Mouse (Mus musculus) MEL-GATA-1-ER (cell line): ENCODE data around the gene Rbm44.
A peak's percentile ranks its signal among the peaks of the same experiment; 100 is the strongest.

Experiments
- DNase-seq: peaks from one replicate; pipeline ENCODE4 v3.0.0-alpha.2; 2012; ENCODE audit warnings: low read depth; ENCODE audit errors: extremely low read depth

Rbm44 gene

GRCm38 (mm10) chr1:91179086-91179485, 34.2 kb downstream of the Rbm44 start:
- DNase-seq = peak; percentile 64

- DNase-seq = no peak
Observed at GRCm38 (mm10) chr1:91179533-91180173, 34.8 kb downstream of the Rbm44 start, which contains the start of gene Ramp1. Ramp1 (plus strand) TSS chr1:91179822.

GRCm38 (mm10) chr1:91180174-91180565, 35.3 kb downstream of the Rbm44 start:
- no peak for DNase-seq

GRCm38 (mm10) chr1:91180723-91181122, 35.8 kb downstream of the Rbm44 start:
- DNase-seq = no peak

- no peak for DNase-seq
Observed at GRCm38 (mm10) chr1:91181261-91181660, 36.4 kb downstream of the Rbm44 start.

- DNase-seq = no peak
Observed at GRCm38 (mm10) chr1:91181784-91182450, 37.0 kb downstream of the Rbm44 start.

- no peak for DNase-seq
Observed at GRCm38 (mm10) chr1:91183305-91183704, 38.4 kb downstream of the Rbm44 start.

- peak; percentile 66 for DNase-seq
Observed at GRCm38 (mm10) chr1:91186677-91187076, 41.8 kb downstream of the Rbm44 start.

- peak; percentile 87 for DNase-seq
Observed at GRCm38 (mm10) chr1:91187315-91187714, 42.4 kb downstream of the Rbm44 start.

GRCm38 (mm10) chr1:91187786-91188640, 43.1 kb downstream of the Rbm44 start:
- peak; percentile 97 for DNase-seq

- peak; percentile 22 for DNase-seq
Observed at GRCm38 (mm10) chr1:91188851-91189460, 44.1 kb downstream of the Rbm44 start.

GRCm38 (mm10) chr1:91192184-91192583, 47.3 kb downstream of the Rbm44 start:
- DNase-seq = no peak

- no peak for DNase-seq
Observed at GRCm38 (mm10) chr1:91193242-91193641, 48.4 kb downstream of the Rbm44 start.

- no peak for DNase-seq
Observed at GRCm38 (mm10) chr1:91193680-91194079, 48.8 kb downstream of the Rbm44 start.

GRCm38 (mm10) chr1:91199793-91200192, 54.9 kb downstream of the Rbm44 start:
- no peak for DNase-seq

GRCm38 (mm10) chr1:91201122-91201521, 56.2 kb downstream of the Rbm44 start:
- DNase-seq = no peak

GRCm38 (mm10) chr1:91204221-91204765, 59.4 kb downstream of the Rbm44 start:
- DNase-seq = no peak

GRCm38 (mm10) chr1:91205651-91206050, 60.8 kb downstream of the Rbm44 start:
- DNase-seq = no peak

- no peak for DNase-seq
Observed at GRCm38 (mm10) chr1:91206336-91206735, 61.4 kb downstream of the Rbm44 start.

GRCm38 (mm10) chr1:91206873-91207272, 62.0 kb downstream of the Rbm44 start:
- DNase-seq = no peak

GRCm38 (mm10) chr1:91207334-91208074, 62.6 kb downstream of the Rbm44 start:
- DNase-seq = no peak
